Mouse (Mus musculus): ENCODE data around the gene 2810004N23Rik. TPM values are rescaled to one million over a fixed set of nuclear protein-coding genes. Genes with fewer than 3 reads are reported as not detected.

The 2810004N23Rik gene
- 10 to 100 TPM; 23.5 to 24.0 TPM for total RNA-seq (2021)
- long read RNA-seq, experiment 1, transcript 2810004N23Rik-201 (7 exons, 2,340 nt), result major isoform, 16 of 20 reads
- long read RNA-seq, experiment 1, partial matches to known transcripts, result 1 of 20 reads
- long read RNA-seq, experiment 1, other reads (novel, unspliced or antisense), result 2 of 20 reads
- long read RNA-seq, experiment 2, transcript 2810004N23Rik-201 (7 exons, 2,340 nt), result major isoform, 13 of 23 reads
- long read RNA-seq, experiment 2, partial matches to known transcripts, result 0 of 23 reads
- long read RNA-seq, experiment 2, other reads (novel, unspliced or antisense), result 6 of 23 reads

- DNase-seq (ENCODE audit: low spot score in 2 of 2), result peak; percentile 95
These were observed at the start of gene 2810004N23Rik, which contains the start of gene Gnpat for GRCm38 (mm10) chr8:124862321-124863162. 2810004N23Rik (minus strand) TSS chr8:124863120. Gnpat (plus strand) TSS chr8:124863033.

GRCm38 (mm10) chr8:124911938-124912872 lies 49.3 kb upstream of the 2810004N23Rik start:
- DNase-seq (ENCODE audit: low spot score in 2 of 2), result no peak

GRCm38 (mm10) chr8:124910349-124910748 lies 47.4 kb upstream of the 2810004N23Rik start:
- DNase-seq (ENCODE audit: low spot score in 2 of 2), result no peak

- DNase-seq (ENCODE audit: low spot score in 2 of 2), result no peak
These were observed 47.0 kb upstream of the 2810004N23Rik start for GRCm38 (mm10) chr8:124909936-124910335.

- DNase-seq (ENCODE audit: low spot score in 2 of 2), result no peak
These were observed 42.6 kb upstream of the 2810004N23Rik start for GRCm38 (mm10) chr8:124905482-124905881.

GRCm38 (mm10) chr8:124903198-124903597 lies 40.3 kb upstream of the 2810004N23Rik start:
- no peak for DNase-seq (ENCODE audit: low spot score in 2 of 2)

GRCm38 (mm10) chr8:124898251-124898905 lies 35.5 kb upstream of the 2810004N23Rik start:
- no peak for DNase-seq (ENCODE audit: low spot score in 2 of 2)

- DNase-seq (ENCODE audit: low spot score in 2 of 2), result peak; percentile 98 to 99
These were observed 34.7 kb upstream of the 2810004N23Rik start, which contains the start of the genes Exoc8 and Sprtn for GRCm38 (mm10) chr8:124897386-124898250. Exoc8 (minus strand) TSS chr8:124897705. Sprtn (plus strand) TSS chr8:124897886.

- DNase-seq (ENCODE audit: low spot score in 2 of 2), result peak; percentile 68 to 71
These were observed 33.9 kb upstream of the 2810004N23Rik start for GRCm38 (mm10) chr8:124896632-124897385.

- no peak for DNase-seq (ENCODE audit: low spot score in 2 of 2)
These were observed 33.2 kb upstream of the 2810004N23Rik start for GRCm38 (mm10) chr8:124896010-124896631.

- no peak for DNase-seq (ENCODE audit: low spot score in 2 of 2)
These were observed 29.7 kb upstream of the 2810004N23Rik start for GRCm38 (mm10) chr8:124892596-124892995.

- DNase-seq (ENCODE audit: low spot score in 2 of 2), result no peak
These were observed 25.5 kb upstream of the 2810004N23Rik start for GRCm38 (mm10) chr8:124888385-124888784.

- DNase-seq (ENCODE audit: low spot score in 2 of 2), result no peak
These were observed 16.1 kb upstream of the 2810004N23Rik start for GRCm38 (mm10) chr8:124878946-124879526.

- DNase-seq (ENCODE audit: low spot score in 2 of 2), result no peak
These were observed 15.2 kb upstream of the 2810004N23Rik start for GRCm38 (mm10) chr8:124878141-124878540.

GRCm38 (mm10) chr8:124872690-124873089 lies 9.8 kb upstream of the 2810004N23Rik start:
- no peak for DNase-seq (ENCODE audit: low spot score in 2 of 2)

- no peak for DNase-seq (ENCODE audit: low spot score in 2 of 2)
These were observed 9.2 kb upstream of the 2810004N23Rik start for GRCm38 (mm10) chr8:124872081-124872480.

- DNase-seq (ENCODE audit: low spot score in 2 of 2), result no peak
These were observed 8.6 kb upstream of the 2810004N23Rik start for GRCm38 (mm10) chr8:124871474-124871873.

- DNase-seq (ENCODE audit: low spot score in 2 of 2), result no peak
These were observed 6.8 kb upstream of the 2810004N23Rik start for GRCm38 (mm10) chr8:124869708-124870107.

All from layer of hippocampus, postnatal 14 days (tissue).